In the genomic region with DNA sequence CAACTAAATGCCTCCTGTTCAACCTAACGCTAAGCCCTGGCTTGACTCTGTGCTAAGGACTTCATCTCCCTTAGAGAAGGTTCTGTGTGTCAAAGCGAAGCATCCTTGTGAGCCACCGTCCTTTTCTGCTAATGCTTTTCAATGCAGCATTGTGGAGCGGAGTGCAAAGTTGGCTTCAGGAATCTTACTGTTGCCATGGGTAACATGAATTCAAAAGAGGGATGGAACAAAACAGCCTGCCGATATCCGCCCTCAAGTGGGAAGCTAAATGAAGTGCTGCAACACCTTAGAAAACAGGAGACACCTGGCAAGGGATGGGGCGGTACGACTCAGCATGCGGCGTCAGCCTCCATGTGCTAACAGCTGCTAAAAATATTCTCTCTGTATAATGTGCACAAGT, we compare ENCODE assay signal across 9 mouse cellular contexts. TPM values are rescaled to one million over a fixed set of nuclear protein-coding genes. Genes with fewer than 3 reads are reported as not detected.
DNase-seq lines count a peak whose midpoint lies in the region; ATAC-seq and TF ChIP-seq lines count a peak whose summit lies in the region.
"Had no signal": no experiment of that assay in that cellular context is flagged by ENCODE, and none has a peak within 500 bp of the region (broad histone marks: within the 10 kb centered on the region; RNA-seq: fewer than 3 reads in every experiment).

No protein-coding gene starts in this region.

- H3K4me1 ChIP-seq in embryonic facial prominence, embryonic 14.5 days (ENCODE audit: control insufficient read depth, insufficient read depth, low read length) = no peaks in the 10 kb centered on the region
- H3K4me1 ChIP-seq in olfactory bulb, adult 2 months (ENCODE audit: control insufficient read depth, insufficient read depth, low read length) = peaks cover 8% of the 10 kb centered on the region

- 51% methylated on average over 10 of the region's 10 CpGs for WGBS in embryonic facial prominence, embryonic 14.5 days
- 7% methylated on average over 10 of the region's 10 CpGs for WGBS in olfactory bulb, adult 2 months

- H3K36me3 ChIP-seq in embryonic facial prominence, embryonic 14.5 days (ENCODE audit: control insufficient read depth, insufficient read depth, low read length) = no peaks in the 10 kb centered on the region
- H3K36me3 ChIP-seq: G1E had no signal

- H3K27ac ChIP-seq in embryonic facial prominence, embryonic 14.5 days (replicated peaks; ENCODE audit: low read depth, low read length) = no peak overlapping the region
- peak overlapping the region; percentile 84 for H3K27ac ChIP-seq in olfactory bulb, adult 2 months (ENCODE audit: insufficient read depth, low read depth, low read length)

- TF ChIP-seq POLR2A in olfactory bulb, adult 2 months (IDR thresholded peaks at IDR 0.05; ENCODE audit: insufficient read depth, low read depth, low read length) = no peak

- no peak overlapping the region for H3K9ac ChIP-seq in embryonic facial prominence, embryonic 14.5 days (ENCODE audit: low read depth, low read length)

- H3K4me2 ChIP-seq in embryonic facial prominence, embryonic 14.5 days (ENCODE audit: low read depth, low read length) = no peak overlapping the region

- H3K9me3 ChIP-seq in embryonic facial prominence, embryonic 14.5 days (ENCODE audit: control insufficient read depth, low read length) = no peaks in the 10 kb centered on the region
- H3K9me3 ChIP-seq: G1E had no signal

- peak; percentile 54; the same call in 1 of the 2 replicates for ATAC-seq in embryonic facial prominence, embryonic 14.5 days (ENCODE audit: low read depth)
- no peak for ATAC-seq in monocyte, adult 5-6 weeks (replicated peaks; ENCODE audit: insufficient number of reproducible peaks, low FRiP score, low TSS enrichment, poor library complexity, severe bottlenecking)

- TF ChIP-seq CTCF in olfactory bulb, adult 2 months (IDR thresholded peaks at IDR 0.05; ENCODE audit: insufficient read depth, low read depth, low read length) = no peak

- no peaks in the 10 kb centered on the region for H3K27me3 ChIP-seq in embryonic facial prominence, embryonic 14.5 days (replicated peaks; ENCODE audit: control insufficient read depth, insufficient read depth, low read length)

- no peak overlapping the region for H3K4me3 ChIP-seq in embryonic facial prominence, embryonic 14.5 days (ENCODE audit: low read depth, low read length)
- no peak overlapping the region for H3K4me3 ChIP-seq in olfactory bulb, adult 2 months (ENCODE audit: insufficient read depth, low read depth, low read length)

- peak; percentile 59 to 70 for DNase-seq in layer of hippocampus, adult 18-20 months (ENCODE audit: low spot score in 2 of 2)
- DNase-seq in layer of hippocampus, postnatal 25 days (ENCODE audit: extremely low spot score in 1 of 2, low spot score in 1 of 2) = no peak
- DNase-seq in embryonic facial prominence, embryonic 14.5 days (ENCODE audit: low spot score) = peak; percentile 55
- peak; percentile 68 to 71 for DNase-seq in layer of hippocampus, adult 8-10 months (ENCODE audit: low spot score in 2 of 2)
- no peak for DNase-seq in kidney, postnatal 10 days
- DNase-seq in testis, postnatal 10 days (ENCODE audit: low spot score) = no peak

RNA-seq across cellular contexts. Expression of gene Tiam1, which starts 32.9 kb away (rescaled TPM):
- total RNA-seq in layer of hippocampus, adult 18-20 months (2021) = 100 to 1,000 TPM; 109 to 111 TPM
- total RNA-seq in layer of hippocampus, postnatal 25 days (2021) = 100 to 1,000 TPM in 1 of 2 experiments, 10 to 100 TPM in 1; 93.4 to 114 TPM
- polyA plus RNA-seq in embryonic facial prominence, embryonic 14.5 days (2014; fragmentation: Nextera tagmentation; extraction: Ambion mirVana) = 31.0 and 34.6 TPM in 2 replicates
- total RNA-seq in layer of hippocampus, adult 8-10 months (2022) = 100 to 1,000 TPM; 103 to 125 (median 116) TPM
- 370 TPM in 1 of 2 replicates, not detected in the other for polyA plus RNA-seq in olfactory bulb, adult 2 months (2012; ENCODE audit: insufficient read depth, insufficient read length, low replicate concordance, missing spikeins)
- 24.6 to 28.6 TPM (median 27.7 TPM) in 3 replicates for total RNA-seq in monocyte, adult 5-6 weeks (2017)

RNA-seq across cellular contexts. Expression of gene Sod1, which starts 44.1 kb away (rescaled TPM):
- 100 to 1,000 TPM; 412 to 430 TPM for total RNA-seq in layer of hippocampus, adult 18-20 months (2021)
- 100 to 1,000 TPM; 357 to 406 TPM for total RNA-seq in layer of hippocampus, postnatal 25 days (2021)
- 1,098 and 1,130 TPM in 2 replicates for polyA plus RNA-seq in embryonic facial prominence, embryonic 14.5 days (2014; fragmentation: Nextera tagmentation; extraction: Ambion mirVana)
- 100 to 1,000 TPM; 356 to 433 (median 388) TPM for total RNA-seq in layer of hippocampus, adult 8-10 months (2022)
- polyA plus RNA-seq in olfactory bulb, adult 2 months (2012; ENCODE audit: insufficient read depth, insufficient read length, low replicate concordance, missing spikeins) = 497 and 750 TPM in 2 replicates
- total RNA-seq in monocyte, adult 5-6 weeks (2017) = 453 to 604 TPM (median 584 TPM) in 3 replicates

Comparison
In these comparisons a context has a peak if more than half of its experiments do, and no peak if none do; other contexts are left out.
1. DNase-seq: peak in layer of hippocampus, adult 18-20 months (2 of 2), embryonic facial prominence, embryonic 14.5 days (single experiment) and layer of hippocampus, adult 8-10 months (2 of 2); none in layer of hippocampus, postnatal 25 days (0 of 2), kidney, postnatal 10 days (single experiment) and testis, postnatal 10 days (single experiment).